Mouse (Mus musculus) forebrain, embryonic 16.5 days (tissue): ENCODE data around the gene Ttll1. TPM values are rescaled to one million over a fixed set of nuclear protein-coding genes. Genes with fewer than 3 reads are reported as not detected.

Source experiments
- ATAC-seq: fragments of 200-750 bp; cut with Nextera tagmentation; 2 replicates; pipeline ENCODE4 v1.8.0; 2017; ENCODE audit warnings: mild to moderate bottlenecking, moderate library complexity
- H3K27ac ChIP-seq: fragments of 300-500 bp; sonication (generic); 2 replicates; pipeline ENCODE4 v1.5.1; 2014; ENCODE audit warnings: low read length, control low read depth
- H3K27me3 ChIP-seq: fragments of 300-500 bp; sonication (generic); replicated peaks from 2 replicates; pipeline ENCODE4 v1.6.1; 2014; ENCODE audit warnings: low read length; ENCODE audit not compliant: control insufficient read depth, insufficient read depth
- H3K36me3 ChIP-seq: fragments of 300-500 bp; sonication (generic); 2 replicates; pipeline ENCODE4 v1.6.1; 2014; ENCODE audit not compliant: control insufficient read depth, insufficient read depth
- H3K4me1 ChIP-seq: fragments of 300-500 bp; sonication (generic); replicated peaks from 2 replicates; pipeline ENCODE4 v1.6.1; 2014; ENCODE audit warnings: low read length; ENCODE audit not compliant: control insufficient read depth, insufficient read depth
- H3K4me2 ChIP-seq: fragments of 300-500 bp; sonication (generic); 2 replicates; pipeline ENCODE4 v1.6.1; 2014; ENCODE audit warnings: mild to moderate bottlenecking, low read length, control low read depth
- H3K4me3 ChIP-seq: fragments of 300-500 bp; sonication (generic); replicated peaks from 2 replicates; pipeline ENCODE4 v1.5.1; 2014; ENCODE audit warnings: mild to moderate bottlenecking, low read length, control low read depth
- H3K9ac ChIP-seq: fragments of 300-500 bp; sonication (generic); replicated peaks from 2 replicates; pipeline ENCODE4 v1.6.1; 2014; ENCODE audit warnings: low read depth, low read length, control low read depth
- H3K9me3 ChIP-seq: fragments of 300-500 bp; sonication (generic); 2 replicates; pipeline ENCODE4 v1.6.1; 2016; ENCODE audit warnings: low read length; ENCODE audit not compliant: control insufficient read depth
- WGBS: fragments of 180-500 bp; shearing (Covaris S2); extraction: QIAGEN DNeasy Blood & Tissue Kit; methylation state at CpG from one replicate; pipeline ENCODE4 v1.1.7; 2014; 5-methylcytosine and 5-hydroxymethylcytosine counted together
- polyA plus RNA-seq: library from polyadenylated mRNA; unstranded; fragments of >200 nt; fragmentation: Nextera tagmentation; extraction: Ambion mirVana; gene quantifications from 2 replicates; pipeline ENCODE4 v1.2.1, GENCODE M21; 2015

Gene Ttll1
- polyA plus RNA-seq, 1 experiment from 2014 or later, result 114 TPM

DNA sequence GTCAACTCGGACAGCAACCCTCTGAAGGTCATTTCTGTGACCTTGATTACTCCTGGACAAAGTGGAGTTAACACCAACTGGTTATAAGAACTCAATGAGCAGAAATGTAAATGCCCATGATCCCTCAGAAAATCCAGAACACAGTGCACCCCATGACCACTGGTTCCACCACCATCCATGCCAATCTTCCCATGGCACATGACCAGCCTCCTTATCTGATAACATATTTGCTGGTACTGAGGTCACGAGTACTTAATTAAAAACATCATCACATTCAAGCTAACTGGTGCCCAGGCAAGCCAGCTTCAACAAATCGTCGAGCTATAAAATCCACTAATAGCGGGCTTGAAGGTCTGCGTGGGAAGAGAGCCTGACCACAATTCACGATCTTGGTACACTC is 56.3 kb downstream of the Ttll1 start:
- no peak overlapping the region for H3K27ac ChIP-seq

DNA sequence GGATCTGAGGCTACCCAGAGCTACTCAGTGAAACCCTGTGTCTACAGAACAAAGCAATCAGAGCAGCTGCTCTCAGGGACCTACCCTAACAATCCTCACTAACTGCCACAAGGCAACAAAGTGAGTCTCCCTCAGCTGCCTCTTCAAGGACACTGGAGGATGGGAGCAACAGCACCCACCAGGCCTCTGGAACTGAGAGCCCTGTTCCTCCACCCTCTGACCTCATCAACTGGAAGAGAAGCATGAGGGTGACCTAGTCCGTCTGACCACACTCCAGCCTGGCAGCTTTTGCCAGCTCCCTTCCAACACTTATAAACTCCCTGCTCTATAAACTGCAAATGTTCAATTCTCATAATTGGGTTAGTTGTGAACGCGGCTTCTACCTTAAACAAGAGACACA is 56.8 kb downstream of the Ttll1 start:
- Histone ChIP-seq H3K9ac (no peak overlapping the region), H3K4me2 (no peak overlapping the region), H3K4me3 (no peak overlapping the region), H3K27ac (no peak overlapping the region), H3K36me3 (no peaks in the 10 kb centered on the region), H3K27me3 (no peaks in the 10 kb centered on the region), H3K4me1 (peaks cover 11% of the 10 kb centered on the region), H3K9me3 (no peaks in the 10 kb centered on the region)
- WGBS, result 83% methylated on average over 3 of the region's 3 CpGs
- no peak for ATAC-seq

More for the DNA sequence above, 56.3 kb downstream of the Ttll1 start:
- no peaks in the 10 kb centered on the region for H3K9me3 ChIP-seq
- no peaks in the 10 kb centered on the region for H3K36me3 ChIP-seq
- ATAC-seq, result no peak
- H3K4me1 ChIP-seq, result peaks cover 11% of the 10 kb centered on the region
- H3K27me3 ChIP-seq, result no peaks in the 10 kb centered on the region
- WGBS, result 92% methylated on average over 7 of the region's 7 CpGs
- H3K4me3 ChIP-seq, result no peak overlapping the region
- no peak overlapping the region for H3K4me2 ChIP-seq
- no peak overlapping the region for H3K9ac ChIP-seq

DNA sequence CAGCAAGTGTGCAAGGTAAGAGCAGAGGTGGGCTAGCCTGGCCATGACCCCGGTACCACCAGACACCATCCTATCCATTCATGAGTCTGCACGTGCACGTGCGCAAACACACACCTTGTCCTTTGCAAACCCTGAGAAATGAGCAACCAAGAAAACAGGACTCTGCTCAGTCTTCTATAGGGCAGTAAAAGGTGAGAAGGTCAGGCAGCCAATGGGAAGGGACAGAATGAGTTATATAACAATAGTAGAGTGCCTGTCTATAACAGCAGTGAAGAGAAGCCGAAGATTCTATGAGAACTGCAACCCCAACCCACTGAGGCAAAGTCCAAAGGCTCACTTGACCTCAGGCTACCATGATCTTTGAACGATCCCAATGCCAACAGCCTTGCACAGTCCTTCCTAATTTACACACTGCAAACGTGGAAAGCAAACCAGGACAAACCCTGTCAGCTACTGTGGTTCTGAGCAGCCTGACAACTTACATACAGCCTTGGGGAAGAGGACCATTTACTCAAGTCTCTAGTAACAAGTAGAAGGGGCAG is 58.4 kb downstream of the Ttll1 start:
- H3K4me2 ChIP-seq, result no peak overlapping the region
- H3K4me3 ChIP-seq, result no peak overlapping the region
- 82% methylated on average over 7 of the region's 7 CpGs for WGBS
- no peaks in the 10 kb centered on the region for H3K27me3 ChIP-seq
- no peak for ATAC-seq
- no peaks in the 10 kb centered on the region for H3K36me3 ChIP-seq
- H3K4me1 ChIP-seq, result peaks cover 20% of the 10 kb centered on the region
- no peak overlapping the region for H3K9ac ChIP-seq
- H3K27ac ChIP-seq, result no peak overlapping the region; the same call in 1 of the 2 replicates
- no peaks in the 10 kb centered on the region for H3K9me3 ChIP-seq

GRCm38 (mm10) chr15:83451621-83452210 is 59.0 kb downstream of the Ttll1 start:
- Histone ChIP-seq H3K9ac (no peak overlapping the region), H3K9me3 (no peaks in the 10 kb centered on the region), H3K4me3 (no peak overlapping the region), H3K4me2 (no peak overlapping the region), H3K36me3 (no peaks in the 10 kb centered on the region), H3K27me3 (no peaks in the 10 kb centered on the region), H3K4me1 (peaks cover 20% of the 10 kb centered on the region), H3K27ac (no peak overlapping the region; the same call in none of the 2 replicates)
- 44% methylated on average over 7 of the region's 7 CpGs for WGBS
- peak; percentile 57; the same call in 1 of the 2 replicates for ATAC-seq

- no peak overlapping the region for H3K4me2 ChIP-seq
- peaks cover 20% of the 10 kb centered on the region for H3K4me1 ChIP-seq
- H3K36me3 ChIP-seq, result no peaks in the 10 kb centered on the region
- no peak overlapping the region for H3K27ac ChIP-seq
- WGBS, result 88% methylated on average over 2 of the region's 2 CpGs
- no peak overlapping the region for H3K4me3 ChIP-seq
- H3K9ac ChIP-seq, result no peak overlapping the region
- H3K27me3 ChIP-seq, result no peaks in the 10 kb centered on the region
- ATAC-seq, result no peak
- no peaks in the 10 kb centered on the region for H3K9me3 ChIP-seq
Measured at GRCm38 (mm10) chr15:83450007-83450406, 60.7 kb downstream of the Ttll1 start.

GRCm38 (mm10) chr15:83448646-83449045 is 62.0 kb downstream of the Ttll1 start:
- Histone ChIP-seq H3K4me1 (peaks cover 20% of the 10 kb centered on the region), H3K36me3 (no peaks in the 10 kb centered on the region), H3K27me3 (no peaks in the 10 kb centered on the region), H3K4me2 (no peak overlapping the region), H3K27ac (no peak overlapping the region), H3K9ac (no peak overlapping the region), H3K9me3 (no peaks in the 10 kb centered on the region), H3K4me3 (no peak overlapping the region)
- WGBS, result 71% methylated on average over 5 of the region's 5 CpGs
- ATAC-seq, result no peak

DNA sequence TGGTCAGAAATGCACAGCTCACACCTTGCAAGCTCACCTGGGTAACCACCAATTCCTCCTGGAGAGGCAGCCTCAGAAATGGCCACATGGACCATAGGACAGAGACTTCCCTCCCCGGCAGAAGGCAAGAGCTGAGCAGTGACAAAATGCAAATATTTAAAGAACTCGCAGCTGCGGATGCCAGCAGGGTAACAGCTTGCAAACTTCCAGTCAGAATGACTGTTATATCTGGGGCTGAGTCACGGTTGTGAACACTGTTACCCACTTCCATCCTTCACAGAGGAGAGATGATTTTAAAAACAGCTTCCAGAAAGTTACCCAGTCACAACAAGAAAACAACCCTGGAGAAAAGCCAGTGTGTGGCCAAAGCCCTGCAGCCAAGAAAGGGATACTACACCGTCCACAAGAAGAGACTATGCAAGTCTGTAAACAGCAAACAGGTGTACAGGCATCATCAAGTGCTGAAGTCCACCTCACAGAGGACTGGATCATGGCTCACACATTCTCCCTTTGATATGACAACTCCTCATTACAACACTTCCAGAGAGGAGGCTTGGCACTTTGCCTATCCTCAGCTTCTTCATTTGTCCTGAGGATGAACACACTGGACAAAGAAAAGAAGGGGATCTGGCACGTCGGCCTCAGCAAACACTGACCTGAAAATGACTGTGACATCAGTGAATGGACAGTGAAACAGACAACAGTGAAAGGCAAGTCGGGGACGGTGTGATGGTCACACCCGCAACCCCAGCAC is 62.7 kb downstream of the Ttll1 start:
- 0 out of 2 replicates have a peak, but pooled peaks have one; percentile 40 for ATAC-seq
- WGBS, result 52% methylated on average over 10 of the region's 10 CpGs

DNA sequence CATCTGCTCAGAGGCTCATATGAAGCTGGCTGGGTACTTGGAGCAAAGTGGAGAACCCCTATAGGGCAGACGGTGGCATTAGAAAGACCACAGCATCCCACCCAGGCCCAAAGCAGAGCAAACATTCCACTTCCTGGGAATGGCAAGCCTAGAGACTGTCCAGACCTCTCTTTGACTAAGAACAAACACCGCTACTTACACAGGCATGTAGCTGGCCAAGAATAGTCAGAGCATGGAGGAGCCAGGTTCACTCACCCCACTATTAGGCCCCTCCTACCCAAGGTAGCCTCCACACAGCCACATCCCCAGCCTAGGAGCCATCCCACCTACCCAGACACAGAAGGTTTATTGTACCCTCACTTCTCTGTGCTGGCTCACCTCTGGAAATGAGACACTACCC is 64.8 kb downstream of the Ttll1 start:
- H3K9ac ChIP-seq, result no peak overlapping the region
- no peak overlapping the region for H3K4me3 ChIP-seq
- peaks cover 9% of the 10 kb centered on the region for H3K4me1 ChIP-seq
- no peak overlapping the region for H3K27ac ChIP-seq
- no peaks in the 10 kb centered on the region for H3K9me3 ChIP-seq
- 86% methylated on average over 2 of the region's 2 CpGs for WGBS
- H3K27me3 ChIP-seq, result no peaks in the 10 kb centered on the region
- ATAC-seq, result no peak
- no peak overlapping the region for H3K4me2 ChIP-seq
- H3K36me3 ChIP-seq, result no peaks in the 10 kb centered on the region

More for the DNA sequence above, 62.7 kb downstream of the Ttll1 start:
- no peaks in the 10 kb centered on the region for H3K36me3 ChIP-seq
- H3K9me3 ChIP-seq, result no peaks in the 10 kb centered on the region
- H3K4me3 ChIP-seq, result no peak overlapping the region
- H3K4me2 ChIP-seq, result no peak overlapping the region
- H3K27me3 ChIP-seq, result no peaks in the 10 kb centered on the region
- no peak overlapping the region for H3K27ac ChIP-seq
- no peak overlapping the region for H3K9ac ChIP-seq
- peaks cover 20% of the 10 kb centered on the region for H3K4me1 ChIP-seq

GRCm38 (mm10) chr15:83445383-83445782 is 65.3 kb downstream of the Ttll1 start:
- Histone ChIP-seq H3K27me3 (no peaks in the 10 kb centered on the region), H3K4me2 (no peak overlapping the region), H3K4me3 (no peak overlapping the region), H3K9me3 (no peaks in the 10 kb centered on the region), H3K27ac (no peak overlapping the region), H3K4me1 (peaks cover 9% of the 10 kb centered on the region), H3K36me3 (no peaks in the 10 kb centered on the region), H3K9ac (no peak overlapping the region)
- ATAC-seq, result no peak
- 75% methylated on average over 5 of the region's 5 CpGs for WGBS
